Mouse (Mus musculus) brain, embryonic 14.5 days (tissue): ENCODE data around the gene C1qc. TPM values are rescaled to one million over a fixed set of nuclear protein-coding genes. Genes with fewer than 3 reads are reported as not detected.

Source experiments
- DNase-seq: peaks from one replicate; pipeline ENCODE4 v3.0.0-alpha.2; 2011; ENCODE audit warnings: low read depth
- CTCF ChIP-seq: fragments of 200-500 bp; IDR thresholded peaks from 2 replicates; pipeline ENCODE4 v1.5.1; 2012; ENCODE audit warnings: inconsistent platforms, mild to moderate bottlenecking, moderate library complexity, borderline replicate concordance; ENCODE audit not compliant: insufficient read depth, insufficient read length; ENCODE audit errors: extremely low read depth
- POLR2A ChIP-seq: fragments of 200-500 bp; IDR thresholded peaks from 2 replicates; pipeline ENCODE4 v1.6.1; 2012; ENCODE audit warnings: mild to moderate bottlenecking, inconsistent platforms, borderline replicate concordance; ENCODE audit not compliant: poor library complexity, insufficient read depth, insufficient read length, severe bottlenecking; ENCODE audit errors: extremely low read depth
- polyA plus RNA-seq: library from polyadenylated mRNA; depleted of rRNA; stranded (reverse); fragments of >200 nt; gene quantifications from 2 replicates; pipeline ENCODE4 v1.2.3, GENCODE M21; 2012; rRNA removed

C1qc gene
- 18.3 and 19.5 TPM in 2 replicates for polyA plus RNA-seq

DNA sequence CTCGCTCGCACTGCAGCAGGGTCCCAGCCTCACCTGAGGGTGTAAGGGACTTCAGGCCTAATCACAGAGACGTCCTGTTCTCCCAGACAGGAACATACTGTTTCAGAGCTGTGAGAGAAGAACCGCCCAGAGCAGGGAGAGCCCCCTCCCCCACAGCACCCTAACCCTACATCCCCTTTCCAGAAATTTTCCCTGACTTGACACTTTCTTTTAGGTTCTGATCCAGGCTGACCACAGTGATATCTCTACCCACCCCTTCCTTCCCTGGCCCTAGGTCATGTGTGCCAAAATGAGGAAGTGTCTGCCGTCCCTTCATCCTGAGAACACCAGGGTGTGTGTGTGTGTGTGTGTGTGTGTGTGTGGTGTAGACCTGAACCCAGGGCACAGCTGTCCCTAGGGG, at the start of gene C1qc:
Gene C1qc, minus strand, starts transcription at position 255 of the 400 bp plus-strand sequence.
- TF ChIP-seq CTCF (no peak), POLR2A (no peak)
- DNase-seq = no peak

- TF ChIP-seq POLR2A = no peak
- no peak for TF ChIP-seq CTCF
- DNase-seq = no peak
These were observed 45.1 kb upstream of the C1qc start for GRCm38 (mm10) chr4:136937935-136938334.

GRCm38 (mm10) chr4:136937344-136937743, 44.5 kb upstream of the C1qc start:
- TF ChIP-seq POLR2A (no peak), CTCF (no peak)
- no peak for DNase-seq

DNA sequence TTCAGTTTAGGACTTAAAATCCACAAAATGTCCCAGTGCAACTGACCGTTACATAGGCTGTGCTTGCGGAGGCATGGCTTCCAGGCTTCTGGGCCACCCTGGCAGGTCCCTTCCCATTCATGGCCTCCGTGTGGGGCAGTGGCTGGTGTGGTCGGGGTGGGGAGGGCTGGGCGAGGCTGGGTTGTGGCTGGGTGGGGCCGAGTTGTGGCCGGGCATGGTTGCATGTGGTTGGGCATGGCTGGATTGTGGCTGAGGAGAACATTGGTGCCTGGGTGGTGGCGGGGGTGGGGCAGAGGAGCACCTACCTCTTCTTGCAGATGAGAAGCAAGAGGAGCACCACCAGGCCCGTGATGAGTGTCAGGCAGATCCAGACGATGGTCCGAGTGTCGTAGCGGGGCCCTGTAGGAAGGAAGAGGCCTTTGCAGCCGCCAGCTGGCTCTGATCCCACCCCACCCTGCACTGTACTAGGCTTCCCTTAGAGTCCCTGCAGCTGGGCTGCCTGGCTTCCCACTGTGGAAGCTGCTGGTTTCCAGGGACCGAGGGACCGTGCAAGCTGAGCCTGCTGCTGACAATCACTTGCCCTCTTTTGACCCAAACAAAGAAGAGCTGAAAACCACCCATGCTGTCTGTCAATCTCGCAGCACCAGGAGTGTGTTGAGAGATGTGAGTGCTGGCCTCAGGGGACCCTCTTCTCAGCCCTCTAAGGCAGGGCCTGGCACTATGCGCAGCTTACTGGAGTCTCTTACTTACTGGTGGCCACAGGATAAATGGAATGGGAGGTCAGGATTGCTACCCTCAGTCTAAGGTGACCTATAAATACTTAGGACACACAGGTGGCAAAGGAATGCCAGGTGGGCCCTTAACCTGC, 42.1 kb upstream of the C1qc start:
- TF ChIP-seq CTCF (no peak), POLR2A (no peak)
- DNase-seq = peak; percentile 55

DNA sequence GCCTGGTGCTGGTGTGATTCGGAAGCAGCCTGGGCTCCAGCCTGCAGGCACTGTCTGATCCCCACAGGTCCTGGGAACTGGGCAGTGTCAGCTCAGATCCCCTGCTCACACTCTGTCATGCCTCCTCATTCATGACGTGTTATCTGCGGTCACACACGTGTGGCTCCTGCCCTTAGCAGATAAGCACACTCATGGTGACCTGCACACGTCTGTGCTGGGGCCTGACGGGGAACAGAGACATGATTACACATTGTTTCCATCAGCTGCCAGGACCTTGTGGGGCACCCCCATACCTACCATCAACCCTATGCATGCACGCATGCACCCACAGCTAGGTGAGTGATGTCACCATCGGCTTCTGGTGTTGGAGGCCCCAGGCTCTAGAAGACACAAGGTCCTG, 37.6 kb upstream of the C1qc start:
- TF ChIP-seq CTCF (no peak), POLR2A (no peak)
- DNase-seq = no peak

GRCm38 (mm10) chr4:136928928-136929327, 36.1 kb upstream of the C1qc start:
- TF ChIP-seq CTCF = peak; percentile 62
- no peak for TF ChIP-seq POLR2A
- peak; percentile 63 for DNase-seq

- peak; percentile 58 for DNase-seq
These were observed 32.9 kb upstream of the C1qc start for GRCm38 (mm10) chr4:136925804-136926203.

GRCm38 (mm10) chr4:136924529-136924928, 31.7 kb upstream of the C1qc start:
- TF ChIP-seq CTCF (0 out of 2 replicates have a peak, but pooled peaks have one; percentile 7), POLR2A (no peak)

More at GRCm38 (mm10) chr4:136925804-136926203, 32.9 kb upstream of the C1qc start:
- TF ChIP-seq CTCF (no peak), POLR2A (no peak)

GRCm38 (mm10) chr4:136919526-136919925, 26.7 kb upstream of the C1qc start:
- no peak for TF ChIP-seq POLR2A
- TF ChIP-seq CTCF = no peak

More at GRCm38 (mm10) chr4:136924529-136924928, 31.7 kb upstream of the C1qc start:
- peak; percentile 51 for DNase-seq

DNA sequence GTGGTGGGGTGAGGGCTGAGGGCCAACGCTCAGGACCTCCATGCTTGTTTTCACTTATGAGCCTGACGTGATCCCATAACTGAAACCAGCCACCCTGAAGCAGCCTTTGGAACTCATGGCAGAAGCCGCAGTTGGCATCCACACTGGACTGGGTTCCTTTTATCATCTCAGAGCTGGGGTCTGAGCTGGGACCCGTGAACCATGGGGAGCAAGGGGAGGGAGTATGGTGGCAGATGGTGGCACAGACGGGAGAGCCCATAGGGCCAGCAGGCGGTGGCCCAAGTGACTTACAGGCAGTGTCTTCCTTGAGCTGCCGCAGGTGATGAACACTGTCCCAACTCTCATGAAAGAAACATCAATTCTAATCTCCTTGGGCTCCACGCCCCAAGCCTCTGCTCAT, 26.0 kb upstream of the C1qc start:
- DNase-seq = no peak
- TF ChIP-seq CTCF = no peak
- TF ChIP-seq POLR2A = no peak

More at GRCm38 (mm10) chr4:136919526-136919925, 26.7 kb upstream of the C1qc start:
- DNase-seq = no peak

GRCm38 (mm10) chr4:136917165-136917524, 24.3 kb upstream of the C1qc start:
- TF ChIP-seq CTCF (no peak), POLR2A (no peak)
- peak; percentile 49 for DNase-seq
